Mouse (Mus musculus) embryo, embryonic 11.5 days (tissue): Measurements from ENCODE around the gene Akap9.
"Not testable (repeated sequence)": the region's sequence is repeated elsewhere in the genome, so short reads cannot be mapped to it uniquely, and the experiment has no call there.

Experiments used
- DNase-seq: peaks from one replicate; pipeline ENCODE4 v3.0.0-alpha.2; 2012; ENCODE audit warnings: low read depth, low spot score

Akap9 gene

DNA sequence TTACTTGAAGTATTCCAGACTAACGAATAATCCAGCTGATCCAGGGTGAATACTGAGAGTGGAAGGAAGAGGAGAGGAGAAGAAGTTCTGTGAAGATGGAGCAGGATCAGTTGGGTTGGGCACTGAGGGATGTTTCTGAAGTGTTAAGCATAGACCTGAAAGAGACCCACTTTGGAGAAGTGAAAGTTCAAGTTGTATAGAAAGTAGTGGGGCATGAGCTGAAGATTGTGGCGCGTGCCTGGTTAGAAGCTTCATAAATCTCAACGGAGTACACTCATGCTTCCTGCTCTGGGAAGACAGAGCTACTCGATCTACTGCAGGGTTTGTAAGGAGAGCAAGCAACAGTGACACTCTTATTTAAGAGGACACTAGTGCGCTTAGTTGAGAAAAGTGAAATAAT, 41.3 kb downstream of the Akap9 start:
- DNase-seq: no peak

DNA sequence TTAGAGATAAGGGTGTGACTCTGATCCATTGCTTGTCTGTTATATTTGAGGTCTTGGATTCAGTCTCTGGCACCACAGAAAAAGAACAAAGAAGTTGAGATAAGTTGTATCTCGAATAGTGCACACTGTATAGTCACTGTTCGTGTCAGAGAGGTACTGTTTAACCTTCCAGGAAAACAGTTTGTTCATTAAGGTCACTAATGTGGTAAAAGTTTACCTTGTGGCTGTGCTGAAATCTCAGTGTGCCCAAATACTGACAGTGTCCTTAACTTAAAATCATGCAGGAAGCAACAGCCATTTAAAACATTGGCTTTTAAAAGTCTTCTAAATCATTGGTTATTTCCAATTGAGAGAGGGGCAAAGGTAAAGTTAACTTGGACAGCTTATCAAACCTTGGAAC, 43.1 kb downstream of the Akap9 start:
- no peak for DNase-seq

DNA sequence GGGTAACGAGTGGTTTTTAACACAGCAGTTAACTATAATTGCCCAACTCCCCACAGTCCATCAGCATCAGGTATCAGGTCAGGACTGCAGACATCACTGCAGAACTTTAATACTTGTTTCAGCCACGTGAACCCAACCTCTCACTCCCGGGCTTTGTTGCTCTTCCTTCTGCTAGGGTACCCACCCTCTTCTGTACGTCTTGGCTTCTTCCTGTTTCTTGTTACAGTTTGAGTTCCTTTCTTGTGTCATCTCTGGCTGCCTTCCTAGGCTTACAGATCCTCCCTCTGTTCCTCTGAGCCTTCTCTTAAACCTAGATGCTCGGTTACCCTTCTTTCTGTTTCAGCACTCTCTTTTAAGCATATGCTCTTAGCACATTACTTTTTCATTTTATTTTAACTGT, 45.9 kb downstream of the Akap9 start:
- DNase-seq: no peak

DNA sequence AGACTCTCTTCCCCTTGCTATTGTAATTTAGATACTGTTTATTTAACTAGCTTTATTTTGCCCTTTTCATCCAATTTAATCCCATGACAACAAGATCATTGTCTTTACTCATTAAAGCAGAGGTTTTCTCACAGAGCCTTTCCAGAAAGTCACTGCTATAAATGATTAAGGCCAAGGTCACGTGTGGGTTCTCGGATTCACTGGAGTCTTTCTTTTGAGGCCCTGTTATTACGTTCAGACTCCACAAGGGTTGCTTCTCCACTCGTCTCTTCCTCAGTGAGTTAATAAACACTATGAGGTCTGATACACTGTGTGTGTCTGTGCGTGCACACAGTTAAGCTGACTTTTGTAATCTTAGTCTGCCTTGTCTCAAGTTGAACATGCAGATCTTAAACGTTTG, 47.0 kb downstream of the Akap9 start:
- DNase-seq: no peak

DNA sequence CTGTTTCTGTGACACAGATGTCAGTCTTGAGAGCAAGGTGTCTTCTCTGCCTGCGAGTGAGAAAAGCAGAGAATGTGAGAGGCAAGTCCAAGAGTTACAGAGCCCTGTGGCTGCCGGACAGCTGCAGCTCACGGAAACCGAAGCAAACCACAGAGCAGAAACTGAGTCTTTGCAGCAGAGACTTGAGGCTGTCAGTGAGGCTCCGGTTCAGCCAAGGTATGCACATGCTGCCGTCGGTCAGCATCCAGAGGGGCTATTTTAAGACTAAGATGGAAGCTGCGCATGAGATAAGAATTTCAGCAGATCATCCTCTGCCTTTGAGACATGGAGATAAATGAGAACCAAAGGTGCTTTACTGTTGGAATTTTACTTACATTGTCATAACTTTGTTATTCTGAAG, 48.3 kb downstream of the Akap9 start:
- no peak for DNase-seq

DNA sequence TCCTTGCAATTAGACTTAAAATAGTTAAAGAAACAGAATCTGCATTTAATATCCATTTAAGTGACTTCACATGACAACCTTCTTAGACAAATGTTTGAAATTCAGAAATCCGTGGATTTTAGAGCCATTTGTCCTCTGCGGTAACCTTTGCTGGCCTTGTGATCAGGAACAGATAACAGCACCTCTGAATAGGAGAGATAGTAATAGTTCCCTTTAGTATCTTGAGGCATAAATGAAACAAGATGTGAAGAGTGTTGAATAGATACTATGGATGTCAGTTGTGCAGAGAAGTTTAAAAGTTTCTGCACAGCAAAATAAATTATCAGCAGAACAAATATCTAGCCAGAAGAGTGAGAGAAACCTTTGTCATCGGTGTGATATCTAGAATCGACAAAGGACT, 50.0 kb downstream of the Akap9 start:
- DNase-seq: no peak

DNA sequence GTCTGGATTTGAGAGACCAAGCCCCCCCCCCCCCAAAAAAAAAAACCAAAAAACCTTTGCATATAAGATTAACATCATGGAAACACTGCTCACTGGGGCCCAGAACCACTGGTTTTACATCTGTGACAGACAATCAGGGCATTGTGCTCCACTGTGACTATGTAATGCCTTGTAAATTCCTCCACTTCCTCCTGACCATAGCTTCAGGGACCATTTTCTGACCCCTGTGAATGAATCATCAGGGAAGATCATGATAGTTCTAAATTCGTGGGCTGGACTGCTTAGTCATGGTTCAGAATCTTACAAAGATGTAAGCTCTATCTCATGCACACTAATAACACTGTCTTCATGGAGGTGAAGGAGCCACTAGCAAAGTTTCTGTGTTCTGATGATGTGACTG, 61.8 kb downstream of the Akap9 start:
- DNase-seq: no peak

DNA sequence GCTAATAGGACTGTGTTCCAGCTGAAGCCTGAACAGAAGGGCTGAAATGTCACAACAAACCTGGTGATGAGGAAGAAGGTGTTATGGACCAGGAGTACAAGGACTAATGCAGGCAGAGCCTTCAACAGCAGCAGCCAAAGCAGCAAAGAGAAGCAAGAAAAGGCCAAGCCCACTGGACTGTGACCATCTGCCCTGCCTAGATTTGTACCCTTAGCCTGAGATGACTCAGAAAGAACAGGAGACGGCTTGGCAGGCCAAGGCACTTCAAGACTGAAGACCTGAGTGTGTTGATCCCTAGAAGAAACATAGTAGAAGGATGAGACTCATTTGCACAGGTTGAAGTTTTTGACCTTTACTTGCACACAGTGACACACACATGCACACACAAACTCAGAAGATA, 62.6 kb downstream of the Akap9 start:
- DNase-seq: no peak

DNA sequence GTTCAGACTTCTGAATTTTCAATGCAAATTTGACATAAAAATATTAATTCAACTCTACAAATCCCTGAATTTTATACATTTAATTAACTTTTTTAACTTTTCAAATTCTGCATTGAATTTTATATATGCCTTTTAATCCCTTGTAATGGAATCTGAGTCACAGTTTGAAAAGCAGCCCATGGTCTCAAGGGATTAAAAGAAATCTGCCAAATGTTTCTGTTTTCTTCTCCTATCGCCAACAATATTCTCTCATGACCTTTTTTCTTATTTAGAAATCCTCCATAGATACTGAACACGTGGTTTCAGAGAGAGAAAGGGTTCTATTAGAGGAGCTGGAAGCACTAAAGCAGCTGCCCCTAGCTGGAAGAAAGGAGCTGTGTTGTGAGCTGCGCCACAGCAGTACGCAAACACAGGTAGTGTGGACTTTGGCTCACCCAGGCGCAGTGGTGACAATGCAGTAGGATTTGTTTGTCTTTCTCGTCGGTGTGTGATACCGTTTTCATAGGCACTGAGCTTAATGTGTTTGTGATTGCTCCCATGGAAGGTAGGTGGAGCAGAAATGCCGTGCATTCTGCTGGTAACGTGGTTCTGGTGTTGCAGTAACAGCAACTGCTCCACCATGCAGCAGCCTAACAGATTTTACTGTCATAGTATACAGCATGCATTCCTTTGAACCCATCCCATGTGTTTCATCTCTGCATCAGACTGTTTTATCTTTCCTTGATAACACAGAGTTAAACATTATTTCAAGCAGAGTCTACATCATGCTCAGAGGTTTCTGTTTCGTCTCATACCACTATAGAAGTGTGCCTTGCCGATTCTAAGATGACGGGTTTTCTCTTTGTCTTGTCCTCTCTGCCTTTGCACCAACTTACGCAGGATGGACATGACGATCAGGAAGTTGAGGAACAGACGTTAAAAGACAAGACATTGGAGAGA, 76.9 kb downstream of the Akap9 start:
- DNase-seq: no peak

DNA sequence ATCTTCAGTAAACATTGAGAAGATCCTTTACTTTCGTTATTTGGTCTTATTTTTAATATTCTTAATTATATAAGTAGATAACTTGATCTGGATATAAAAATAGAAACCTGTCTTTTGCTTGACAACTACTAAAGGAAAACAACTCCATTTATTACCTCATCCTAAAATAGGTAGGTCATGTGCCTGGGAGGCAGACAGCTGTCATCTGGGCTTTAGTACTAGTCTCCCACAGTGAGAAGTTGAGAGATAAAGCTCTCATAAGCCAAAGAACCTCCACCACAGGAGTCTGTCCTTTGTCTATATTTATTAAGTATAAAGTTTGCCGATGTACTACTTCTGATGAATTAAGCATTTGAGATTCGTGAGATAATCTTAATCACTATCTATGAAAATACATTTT, 78.8 kb downstream of the Akap9 start:
- DNase-seq: no peak

DNA sequence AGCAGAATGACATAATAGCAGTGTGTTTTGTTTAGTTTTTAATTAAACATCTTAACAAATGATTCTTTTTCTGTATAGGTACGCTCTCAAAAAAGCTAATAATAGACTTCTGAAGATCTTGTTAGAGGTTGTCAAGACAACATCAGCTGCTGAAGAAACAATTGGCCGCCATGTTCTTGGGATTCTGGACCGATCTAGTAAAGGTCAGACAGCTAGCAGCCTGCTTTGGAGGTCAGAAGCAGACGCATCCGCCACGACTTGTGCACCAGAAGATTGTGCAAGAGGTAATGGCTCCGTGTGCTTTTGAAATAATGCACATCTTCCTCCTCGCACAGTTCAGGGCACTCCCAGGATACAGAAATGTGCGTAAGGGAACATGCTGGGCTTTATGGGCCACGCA, 80.4 kb downstream of the Akap9 start:
- DNase-seq: no peak

DNA sequence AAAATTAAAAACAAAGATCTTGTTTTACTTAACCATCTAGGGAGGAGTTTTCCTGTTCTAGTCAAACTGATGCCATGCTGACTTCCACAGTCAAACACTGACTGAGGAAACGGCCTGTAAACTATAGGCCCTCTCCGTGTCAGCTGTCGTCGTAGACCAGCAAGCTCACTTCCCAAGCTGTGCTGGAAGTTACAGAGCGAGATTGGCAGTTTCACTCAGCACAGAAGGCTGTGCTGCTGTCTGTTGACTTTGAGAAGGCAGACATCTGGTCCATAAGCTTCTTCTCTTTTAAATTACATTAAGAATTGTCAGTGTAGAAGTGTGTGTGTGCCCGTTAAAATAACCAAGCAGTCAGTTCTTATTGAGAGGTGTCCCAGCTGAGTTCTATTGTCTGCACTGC, 81.7 kb downstream of the Akap9 start:
- no peak for DNase-seq

DNA sequence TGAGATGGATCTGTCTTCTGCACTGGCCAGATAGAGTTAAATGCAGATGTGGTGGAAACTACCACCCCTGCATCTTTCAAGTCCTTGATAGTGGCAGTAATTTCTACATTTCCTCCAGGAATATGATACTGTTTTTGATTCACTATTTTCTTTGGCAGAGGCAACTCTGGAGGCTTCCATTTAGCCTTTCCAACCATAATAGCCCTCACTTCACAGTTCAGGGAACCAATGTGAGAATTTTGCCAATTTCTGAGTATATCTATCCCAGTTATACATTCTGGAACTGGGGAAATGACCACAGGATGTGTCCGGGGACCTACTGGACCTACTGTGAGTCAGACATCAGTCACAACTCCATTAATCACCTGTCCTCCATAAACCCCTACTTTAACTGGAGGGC, 89.8 kb downstream of the Akap9 start:
- DNase-seq: not testable (repeated sequence)

DNA sequence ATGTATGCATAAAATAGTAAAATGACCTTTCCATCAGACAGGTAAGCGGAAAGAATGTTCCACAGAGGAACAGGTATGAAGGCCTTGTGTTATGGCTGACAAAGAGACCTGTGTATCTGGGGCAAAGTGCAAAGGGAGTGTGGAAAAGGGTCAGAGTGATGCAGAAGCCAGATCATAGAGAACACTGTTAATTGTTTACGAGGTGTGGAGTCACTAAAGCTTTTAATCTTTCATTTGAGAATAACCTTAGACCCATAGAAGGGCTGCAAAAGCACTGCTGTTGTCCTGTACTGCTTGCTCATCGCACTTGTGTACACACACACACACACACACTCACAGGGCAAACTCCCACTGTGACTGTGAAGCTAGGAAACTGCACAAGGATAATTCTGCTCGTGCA, 91.5 kb downstream of the Akap9 start:
- DNase-seq: no peak

DNA sequence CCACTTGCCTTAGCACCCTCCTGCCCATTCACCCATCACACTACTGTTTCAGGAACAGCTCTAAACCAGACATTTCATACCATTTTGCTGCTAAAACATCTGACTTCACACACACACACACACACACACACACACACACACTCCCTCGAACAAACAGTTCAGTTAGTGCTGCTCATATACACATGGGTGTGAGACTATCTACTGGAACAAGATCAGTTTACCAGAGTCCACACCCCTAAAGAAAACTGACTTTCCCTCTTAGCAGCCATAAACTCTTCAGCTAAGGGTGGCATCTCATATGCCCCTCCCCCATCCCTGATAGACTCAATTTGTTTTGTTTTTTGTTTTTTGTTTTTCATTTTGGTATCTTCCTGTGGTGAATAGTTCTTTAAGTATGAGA, 92.2 kb downstream of the Akap9 start:
- DNase-seq: no peak

DNA sequence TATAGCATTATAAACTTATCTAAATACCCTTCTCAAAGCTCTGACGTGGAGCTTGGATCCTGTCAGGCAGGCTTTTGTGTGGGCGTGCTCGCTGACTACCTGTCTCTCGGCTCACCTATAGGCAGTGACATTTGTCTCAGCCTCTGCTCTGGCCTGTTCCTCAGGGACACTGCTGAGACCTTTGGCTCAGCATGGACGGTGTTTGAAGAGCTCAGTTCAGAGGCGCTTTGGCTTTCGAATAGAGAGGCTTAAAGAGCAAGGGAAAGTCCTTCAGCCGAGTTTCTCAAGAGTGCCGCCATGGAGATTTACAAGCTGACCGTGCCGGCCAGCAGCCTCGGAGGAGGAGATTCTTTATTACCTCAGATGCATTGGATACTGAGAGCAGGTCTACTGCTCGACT, 95.3 kb downstream of the Akap9 start:
- no peak for DNase-seq

DNA sequence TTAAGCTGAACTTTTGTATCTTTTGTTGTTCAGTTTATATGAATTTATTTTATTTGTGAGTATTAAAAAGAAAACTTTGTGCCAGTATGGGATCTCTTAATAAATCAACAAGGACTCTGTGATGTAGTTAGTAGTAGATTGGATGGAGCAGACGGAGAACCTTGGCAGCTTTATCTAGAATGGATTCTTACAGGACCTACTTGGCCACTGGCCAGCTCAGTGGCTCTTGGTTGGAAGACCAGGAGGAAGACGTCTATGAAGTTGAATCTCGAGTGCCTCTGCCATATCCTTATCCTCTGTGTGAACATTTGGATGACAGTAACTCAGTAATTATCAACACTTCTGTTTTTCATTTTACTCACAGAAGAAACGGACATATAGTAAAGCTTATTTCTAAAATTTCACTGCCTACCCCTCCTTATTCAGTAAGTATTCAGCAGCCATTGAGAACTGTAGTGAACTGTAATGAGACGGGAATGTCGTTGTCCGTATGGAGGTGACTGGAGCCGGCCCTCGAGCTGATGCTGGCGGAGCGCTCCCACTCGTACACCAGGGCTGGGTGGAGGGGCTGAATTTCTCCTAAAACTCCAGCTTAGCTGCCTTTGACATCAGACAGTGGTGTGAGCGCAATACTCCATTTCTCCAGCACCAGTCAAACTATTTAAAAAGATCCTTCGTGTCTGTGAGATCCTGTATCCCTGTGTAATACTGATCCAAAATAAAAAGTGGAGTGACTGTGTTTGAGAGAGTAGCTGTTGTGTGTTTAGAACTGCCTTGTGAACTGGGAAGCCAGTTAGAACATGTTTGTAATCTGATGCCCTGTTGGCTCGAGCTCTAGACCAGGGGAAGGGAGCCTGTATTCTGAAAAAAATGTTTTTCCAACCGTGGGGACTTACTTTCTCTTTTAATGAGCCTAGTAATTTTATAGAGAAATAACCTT, 96.2 kb downstream of the Akap9 start:
- no peak for DNase-seq

DNA sequence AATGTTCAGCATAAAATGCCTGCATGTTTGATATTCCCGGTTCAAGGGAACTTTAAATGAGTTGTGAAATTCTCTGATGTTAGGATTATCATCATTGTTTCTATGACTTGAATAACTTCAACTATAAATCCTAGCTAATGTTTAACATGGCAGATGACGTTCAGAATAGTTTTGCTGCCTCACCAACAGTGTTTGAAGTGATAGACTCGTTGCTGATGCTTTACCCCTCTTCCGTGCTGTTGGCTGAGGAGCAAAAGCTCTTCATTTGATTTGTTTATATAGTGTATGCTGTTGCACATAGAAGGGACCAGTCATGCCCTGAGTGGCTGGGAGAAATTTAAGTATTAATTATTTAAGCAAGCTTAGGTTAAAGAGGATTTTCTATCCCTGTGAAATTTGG, 96.9 kb downstream of the Akap9 start:
- no peak for DNase-seq

DNA sequence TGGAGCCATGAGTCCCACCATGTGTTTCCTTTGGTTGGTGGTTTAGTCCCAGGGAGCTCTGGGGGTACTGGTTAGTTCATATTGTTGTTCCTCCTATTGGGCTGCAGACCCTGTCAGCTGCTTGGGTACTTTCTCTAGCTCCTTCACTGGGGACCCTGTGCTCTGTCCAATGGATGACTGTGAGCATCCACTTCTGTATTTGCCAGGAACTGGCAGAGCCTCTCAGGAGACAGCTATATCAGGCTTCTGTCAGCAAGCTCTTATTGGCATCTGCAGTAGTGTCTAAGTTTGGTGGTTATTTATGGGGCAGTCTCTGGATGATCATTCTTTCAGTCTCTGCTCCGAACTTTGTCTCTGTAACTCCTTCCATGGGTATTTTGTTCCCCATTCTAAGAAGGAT, 98.5 kb downstream of the Akap9 start:
- DNase-seq: not testable (repeated sequence)

DNA sequence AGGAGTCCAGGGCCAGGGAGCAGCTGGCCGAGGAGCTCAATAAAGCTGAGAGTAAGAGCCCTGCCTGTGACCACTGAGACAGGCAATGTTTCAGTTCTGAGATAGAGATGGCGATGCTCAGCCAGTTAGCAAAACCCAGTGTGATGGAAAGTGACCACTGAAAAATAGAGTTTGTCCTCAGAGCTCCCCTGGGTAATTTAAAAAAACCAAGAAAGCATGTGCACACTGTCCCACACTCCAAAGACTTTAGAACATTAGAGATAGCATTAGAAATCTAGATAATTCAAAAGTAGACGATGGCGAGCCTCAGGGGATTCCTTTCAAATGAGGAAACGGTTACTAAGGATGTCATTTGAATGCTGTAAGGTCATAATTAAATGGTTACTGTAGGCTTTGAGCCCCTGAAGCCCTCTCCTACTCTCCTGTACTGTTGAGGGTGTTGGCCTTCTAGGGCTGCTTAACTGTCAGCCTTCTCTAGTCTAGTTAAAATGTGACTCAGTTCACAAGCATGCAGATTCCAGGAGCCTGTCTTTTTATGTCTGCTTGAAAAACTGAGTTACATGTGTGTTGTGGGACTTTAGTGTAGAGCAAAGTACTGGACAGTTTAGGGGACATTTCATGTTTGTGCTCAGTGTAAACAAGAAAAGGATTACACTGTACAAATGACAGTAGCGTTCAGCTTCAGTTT, 100.8 kb downstream of the Akap9 start:
- no peak for DNase-seq

DNA sequence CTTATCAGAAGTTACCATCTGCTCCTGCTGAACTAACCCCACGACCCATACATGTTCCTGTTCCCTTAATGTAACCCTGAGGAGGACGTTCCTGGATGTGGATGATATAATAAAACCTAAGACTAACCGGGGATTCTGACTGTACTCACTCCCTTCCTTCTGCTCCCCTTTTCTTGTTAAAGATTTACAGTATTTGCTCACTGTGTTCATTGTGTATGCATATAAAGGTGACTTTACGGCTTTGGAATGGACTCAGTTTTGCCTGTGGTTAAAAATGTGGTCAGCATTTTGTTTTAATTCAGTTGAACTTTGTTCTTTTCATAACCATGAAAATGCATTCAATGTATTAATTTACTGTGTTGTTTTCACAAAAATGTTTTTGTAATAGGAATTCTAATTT, 104.0 kb downstream of the Akap9 start:
- DNase-seq: no peak

DNA sequence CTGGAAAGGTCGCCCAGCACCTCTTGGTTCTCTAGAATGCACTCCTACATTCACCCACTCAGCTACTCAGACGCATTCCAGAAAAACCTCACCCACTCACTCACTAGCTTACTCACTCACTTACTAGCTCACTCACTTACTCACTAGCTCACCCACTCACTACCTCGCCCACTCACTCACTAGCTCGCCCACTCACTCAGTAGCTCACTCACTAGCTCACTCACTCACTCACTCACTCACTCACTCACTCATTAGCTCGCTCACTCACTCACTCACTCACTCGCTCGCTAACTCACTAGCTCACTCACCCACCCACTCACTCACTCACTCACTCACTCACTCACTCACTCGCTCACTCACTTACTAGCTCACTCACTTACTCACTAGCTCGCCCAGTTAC, 108.8 kb downstream of the Akap9 start:
- no peak for DNase-seq
